Mouse (Mus musculus) central nervous system, embryonic 11.5 days (tissue): Measurements from ENCODE around the gene Bcl2a1d. TPM values are rescaled to one million over a fixed set of nuclear protein-coding genes. Genes with fewer than 3 reads are reported as not detected.

ENCODE experiments used
- polyA plus RNA-seq: library from polyadenylated mRNA; depleted of rRNA; stranded (reverse); fragments of >200 nt; gene quantifications from 2 replicates; pipeline ENCODE4 v1.2.3, GENCODE M21; 2012; rRNA removed

Bcl2a1d gene
- polyA plus RNA-seq, result 0.11 TPM in 1 of 2 replicates, not detected in the other

DNA sequence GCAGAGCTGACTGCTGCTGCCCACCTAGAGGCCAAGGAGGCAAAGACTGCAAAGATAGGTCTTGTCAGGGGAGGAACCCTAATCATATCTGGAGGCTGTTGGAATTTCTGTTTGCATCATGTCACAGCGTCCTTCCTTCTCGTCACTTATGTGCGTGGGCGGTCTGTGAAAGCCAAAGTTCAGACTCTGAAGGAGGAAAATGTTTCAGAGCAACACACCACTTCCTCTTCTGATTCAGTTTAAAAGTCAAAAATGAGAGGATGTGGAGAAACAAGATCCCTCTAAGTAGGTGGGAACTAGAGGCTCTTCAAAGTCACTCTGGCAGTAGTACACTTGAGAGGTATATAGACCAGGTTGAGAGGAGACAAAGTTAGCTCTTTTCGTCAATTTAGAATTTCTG lies at the start of gene Bcl2a1d:
Bcl2a1d (minus strand) TSS at position 187 of the 400 bp plus-strand sequence.

GRCm38 (mm10) chr9:88719989-88720537 lies 11.7 kb downstream of the Bcl2a1d start, which contains the start of gene Mthfsl:
Gene Mthfsl (minus strand): TSS chr9:88720296.

Other genes with a start within 250 kb of the Bcl2a1d start
- 91.8 and 110 TPM in 2 replicates for gene Syncrip, start 249.3 kb downstream of the Bcl2a1d start, polyA plus RNA-seq
- gene Zfp949, start 183.9 kb downstream of the Bcl2a1d start, polyA plus RNA-seq, result 9.9 and 10.8 TPM in 2 replicates
- 0.04 TPM in 1 of 2 replicates, not detected in the other for gene Trim43a, start 151.0 kb downstream of the Bcl2a1d start, polyA plus RNA-seq
- gene Mthfsl, start 11.6 kb downstream of the Bcl2a1d start, polyA plus RNA-seq, result 13.4 and 21.6 TPM in 2 replicates
- not detected in 2 replicates for gene Trim43c, start 107.2 kb upstream of the Bcl2a1d start, polyA plus RNA-seq
- 0.20 TPM in 1 of 2 replicates, not detected in the other for gene Bcl2a1a, start 225.0 kb upstream of the Bcl2a1d start, polyA plus RNA-seq